In genomic region chr3:68542944-68543501, GRCm38 (mm10) we compare ENCODE assay signal across 8 mouse cellular contexts.
A peak's percentile ranks its signal among the peaks of the same experiment; 100 is the strongest.
DNase-seq lines count a peak whose midpoint lies in the region; ATAC-seq and TF ChIP-seq lines count a peak whose summit lies in the region.

No protein-coding gene starts in this region.

- H3K9me3 ChIP-seq in heart, embryonic 12.5 days (replicated peaks): no peaks in the 10 kb centered on the region
- H3K9me3 ChIP-seq in kidney, embryonic 15.5 days (replicated peaks): no peaks in the 10 kb centered on the region
- no peaks in the 10 kb centered on the region for H3K9me3 ChIP-seq in limb, embryonic 13.5 days
- H3K9me3 ChIP-seq in midbrain, embryonic 14.5 days (ENCODE audit: control insufficient read depth, low read length): no peaks in the 10 kb centered on the region

- WGBS in heart, embryonic 12.5 days: 2% methylated on average over 7 of the region's 7 CpGs
- WGBS in kidney, embryonic 15.5 days: 6% methylated on average over 7 of the region's 7 CpGs
- 7% methylated on average over 7 of the region's 7 CpGs for WGBS in limb, embryonic 13.5 days
- 2% methylated on average over 7 of the region's 7 CpGs for WGBS in midbrain, embryonic 14.5 days

- peak; percentile 65 for TF ChIP-seq CTCF in brain, embryonic 14.5 days (IDR thresholded peaks at IDR 0.05; ENCODE audit: borderline replicate concordance, extremely low read depth, insufficient read depth, insufficient read length)

- H3K4me2 ChIP-seq in heart, embryonic 12.5 days: peak overlapping the region; percentile 66
- H3K4me2 ChIP-seq in kidney, embryonic 15.5 days: peak overlapping the region; percentile 54
- H3K4me2 ChIP-seq in limb, embryonic 13.5 days (replicated peaks): peak overlapping the region; percentile 56
- H3K4me2 ChIP-seq in midbrain, embryonic 14.5 days (ENCODE audit: low read length): peak overlapping the region; percentile 48

- H3K27ac ChIP-seq in heart, embryonic 12.5 days (ENCODE audit: poor library complexity, severe bottlenecking): no peak overlapping the region; the same call in 1 of the 2 replicates
- H3K27ac ChIP-seq in kidney, embryonic 15.5 days: no peak overlapping the region
- H3K27ac ChIP-seq in limb, embryonic 13.5 days: no peak overlapping the region
- no peak overlapping the region for H3K27ac ChIP-seq in midbrain, embryonic 14.5 days (replicated peaks; ENCODE audit: low read depth, low read length)

- H3K9ac ChIP-seq in heart, embryonic 12.5 days: peak overlapping the region; percentile 21
- H3K9ac ChIP-seq in kidney, embryonic 15.5 days: no peak overlapping the region
- no peak overlapping the region for H3K9ac ChIP-seq in limb, embryonic 13.5 days
- no peak overlapping the region for H3K9ac ChIP-seq in midbrain, embryonic 14.5 days (replicated peaks; ENCODE audit: low read length)

- peak; percentile 81 for ATAC-seq in erythroblast, adult 5-6 weeks (replicated peaks; ENCODE audit: low FRiP score, poor library complexity, severe bottlenecking)
- ATAC-seq in heart, embryonic 12.5 days (ENCODE audit: insufficient number of reproducible peaks, low FRiP score): peak; percentile 71
- ATAC-seq in kidney, embryonic 15.5 days (replicated peaks; ENCODE audit: low FRiP score): peak; percentile 84
- ATAC-seq in limb, embryonic 13.5 days (ENCODE audit: low FRiP score, low read depth): peak; percentile 49
- ATAC-seq in midbrain, embryonic 14.5 days (ENCODE audit: low FRiP score, low TSS enrichment): peak; percentile 65; the same call in 1 of the 2 replicates

- no peaks in the 10 kb centered on the region for H3K36me3 ChIP-seq in heart, embryonic 12.5 days
- H3K36me3 ChIP-seq in kidney, embryonic 15.5 days: no peaks in the 10 kb centered on the region
- H3K36me3 ChIP-seq in limb, embryonic 13.5 days: no peaks in the 10 kb centered on the region
- no peaks in the 10 kb centered on the region for H3K36me3 ChIP-seq in midbrain, embryonic 14.5 days (ENCODE audit: control insufficient read depth, insufficient read depth, low read length)

- TF ChIP-seq POLR2A in brain, embryonic 14.5 days (IDR thresholded peaks at IDR 0.05; ENCODE audit: borderline replicate concordance, extremely low read depth, insufficient read depth, insufficient read length, poor library complexity, severe bottlenecking): no peak

- H3K4me3 ChIP-seq in heart, embryonic 12.5 days: peak overlapping the region; percentile 37
- peak overlapping the region; percentile 31 for H3K4me3 ChIP-seq in kidney, embryonic 15.5 days (replicated peaks)
- H3K4me3 ChIP-seq in limb, embryonic 13.5 days: peak overlapping the region; percentile 24
- H3K4me3 ChIP-seq in midbrain, embryonic 14.5 days (replicated peaks; ENCODE audit: low read depth, low read length): peak overlapping the region; percentile 14; the same call in 1 of the 2 replicates

- H3K27me3 ChIP-seq in heart, embryonic 12.5 days (replicated peaks): no peaks in the 10 kb centered on the region
- no peaks in the 10 kb centered on the region for H3K27me3 ChIP-seq in kidney, embryonic 15.5 days
- H3K27me3 ChIP-seq in limb, embryonic 13.5 days: peaks cover 18% of the 10 kb centered on the region; the same call in 1 of the 2 replicates
- no peaks in the 10 kb centered on the region for H3K27me3 ChIP-seq in midbrain, embryonic 14.5 days (ENCODE audit: control insufficient read depth, insufficient read depth, low read length)

- H3K4me1 ChIP-seq in heart, embryonic 12.5 days (replicated peaks): peaks cover 44% of the 10 kb centered on the region
- peaks cover 11% of the 10 kb centered on the region; the same call in 1 of the 2 replicates for H3K4me1 ChIP-seq in kidney, embryonic 15.5 days
- peaks cover 14% of the 10 kb centered on the region for H3K4me1 ChIP-seq in limb, embryonic 13.5 days
- 0 out of 2 replicates have a peak, but pooled peaks cover 4% of the 10 kb centered on the region for H3K4me1 ChIP-seq in midbrain, embryonic 14.5 days (ENCODE audit: control insufficient read depth, insufficient read depth, low read length)

- DNase-seq in CD4-positive helper T cell, adult 2 months (ENCODE audit: low read depth, low spot score): peak; percentile 14
- DNase-seq in brain, embryonic 14.5 days (ENCODE audit: low read depth): peak; percentile 82
- peak; percentile 85 for DNase-seq in midbrain, embryonic 14.5 days
- peak; percentile 73 for DNase-seq in telencephalon, adult 2 months (ENCODE audit: low read depth, low spot score)

Comparison
In these comparisons a context has a peak if more than half of its experiments do, and no peak if none do; other contexts are left out.
1. DNase-seq: peak in every context shown above with its lines; median percentile 85 in midbrain, embryonic 14.5 days; 82 in brain, embryonic 14.5 days; 73 in telencephalon, adult 2 months; 14 in CD4-positive helper T cell, adult 2 months.